Mouse (Mus musculus) limb, embryonic 10.5 days (tissue): ENCODE results near the gene Baz1a. TPM values are rescaled to one million over a fixed set of nuclear protein-coding genes. Genes with fewer than 3 reads are reported as not detected.

Source experiments
- DNase-seq: peaks from one replicate; pipeline ENCODE4 v3.0.0-alpha.2; 2017; ENCODE audit warnings: low spot score
- H3K27ac ChIP-seq: fragments of 300-500 bp; sonication (generic); 2 replicates; pipeline ENCODE4 v1.5.1; 2016; ENCODE audit warnings: mild to moderate bottlenecking
- H3K27me3 ChIP-seq: fragments of 300-500 bp; sonication (generic); 2 replicates; pipeline ENCODE4 v1.6.1; 2016; ENCODE audit warnings: low read depth, mild to moderate bottlenecking; ENCODE audit not compliant: poor library complexity, severe bottlenecking
- H3K36me3 ChIP-seq: fragments of 300-500 bp; sonication (generic); 2 replicates; pipeline ENCODE4 v1.6.1; 2016; ENCODE audit warnings: mild to moderate bottlenecking, moderate library complexity
- H3K4me1 ChIP-seq: fragments of 300-500 bp; sonication (generic); 2 replicates; pipeline ENCODE4 v1.6.1; 2016
- H3K4me3 ChIP-seq: fragments of 300-500 bp; sonication (generic); 2 replicates; pipeline ENCODE4 v1.5.1; 2016; ENCODE audit warnings: mild to moderate bottlenecking, moderate library complexity
- H3K9me3 ChIP-seq: fragments of 300-500 bp; sonication (generic); replicated peaks from 2 replicates; pipeline ENCODE4 v1.6.1; 2016; ENCODE audit warnings: mild to moderate bottlenecking
- WGBS: fragments of 180-500 bp; shearing (Covaris S2); methylation state at CpG from one replicate; pipeline ENCODE4 v1.1.7; 2016; 5-methylcytosine and 5-hydroxymethylcytosine counted together
- polyA plus RNA-seq: library from polyadenylated mRNA; unstranded; fragments of >200 nt; fragmentation: Nextera tagmentation; extraction: Ambion mirVana; gene quantifications from 2 replicates; pipeline ENCODE4 v1.2.1, GENCODE M21; 2016

Baz1a gene
- polyA plus RNA-seq, 1 experiment from 2014 or later: 36.1 TPM

GRCm38 (mm10) chr12:54999016-54999690, 15.0 kb downstream of the Baz1a start:
- DNase-seq: no peak
- Histone ChIP-seq H3K27me3 (no peaks in the 10 kb centered on the region), H3K4me1 (peaks cover 3% of the 10 kb centered on the region; the same call in 1 of the 2 replicates), H3K9me3 (no peaks in the 10 kb centered on the region), H3K27ac (no peak overlapping the region), H3K4me3 (no peak overlapping the region), H3K36me3 (no peaks in the 10 kb centered on the region)
- 78% methylated on average over 14 of the region's 14 CpGs for WGBS

GRCm38 (mm10) chr12:54998411-54998810, 15.7 kb downstream of the Baz1a start:
- H3K27ac ChIP-seq: no peak overlapping the region
- no peaks in the 10 kb centered on the region for H3K36me3 ChIP-seq
- WGBS: 67% methylated on average over 5 of the region's 5 CpGs
- no peak for DNase-seq
- no peak overlapping the region for H3K4me3 ChIP-seq
- H3K9me3 ChIP-seq: no peaks in the 10 kb centered on the region
- no peaks in the 10 kb centered on the region for H3K27me3 ChIP-seq
- H3K4me1 ChIP-seq: peaks cover 3% of the 10 kb centered on the region; the same call in 1 of the 2 replicates

- 88% methylated on average over 6 of the region's 6 CpGs for WGBS
- no peaks in the 10 kb centered on the region for H3K27me3 ChIP-seq
- H3K4me1 ChIP-seq: peaks cover 3% of the 10 kb centered on the region; the same call in 1 of the 2 replicates
- no peak overlapping the region for H3K27ac ChIP-seq
- no peak for DNase-seq
- H3K4me3 ChIP-seq: no peak overlapping the region
- H3K9me3 ChIP-seq: no peaks in the 10 kb centered on the region
- H3K36me3 ChIP-seq: no peaks in the 10 kb centered on the region
Observed at GRCm38 (mm10) chr12:54996979-54997474, 17.1 kb downstream of the Baz1a start.

GRCm38 (mm10) chr12:54995965-54996364, 18.2 kb downstream of the Baz1a start:
- Histone ChIP-seq H3K27me3 (no peaks in the 10 kb centered on the region), H3K4me1 (peaks cover 3% of the 10 kb centered on the region; the same call in 1 of the 2 replicates)

GRCm38 (mm10) chr12:54994418-54994817, 19.7 kb downstream of the Baz1a start:
- H3K36me3 ChIP-seq: no peaks in the 10 kb centered on the region
- H3K4me1 ChIP-seq: peaks cover 3% of the 10 kb centered on the region; the same call in 1 of the 2 replicates
- no peaks in the 10 kb centered on the region for H3K27me3 ChIP-seq
- no peaks in the 10 kb centered on the region for H3K9me3 ChIP-seq
- DNase-seq: no peak
- no peak overlapping the region for H3K27ac ChIP-seq
- WGBS: 91% methylated on average over 4 of the region's 4 CpGs
- H3K4me3 ChIP-seq: no peak overlapping the region

More at GRCm38 (mm10) chr12:54995965-54996364, 18.2 kb downstream of the Baz1a start:
- H3K4me3 ChIP-seq: no peak overlapping the region
- no peaks in the 10 kb centered on the region for H3K36me3 ChIP-seq
- 73% methylated on average over 3 of the region's 3 CpGs for WGBS
- DNase-seq: no peak
- no peak overlapping the region for H3K27ac ChIP-seq
- no peaks in the 10 kb centered on the region for H3K9me3 ChIP-seq

GRCm38 (mm10) chr12:54994068-54994386, 20.1 kb downstream of the Baz1a start:
- no peak overlapping the region for H3K27ac ChIP-seq
- WGBS: 81% methylated on average over 6 of the region's 6 CpGs
- H3K4me3 ChIP-seq: no peak overlapping the region
- H3K9me3 ChIP-seq: no peaks in the 10 kb centered on the region
- H3K27me3 ChIP-seq: no peaks in the 10 kb centered on the region
- no peak for DNase-seq
- no peaks in the 10 kb centered on the region for H3K36me3 ChIP-seq
- H3K4me1 ChIP-seq: peaks cover 3% of the 10 kb centered on the region; the same call in 1 of the 2 replicates

GRCm38 (mm10) chr12:54993246-54994067, 20.7 kb downstream of the Baz1a start:
- H3K9me3 ChIP-seq: no peaks in the 10 kb centered on the region
- no peak for DNase-seq
- peaks cover 1% of the 10 kb centered on the region; the same call in 1 of the 2 replicates for H3K4me1 ChIP-seq
- 57% methylated on average over 16 of the region's 16 CpGs for WGBS
- no peaks in the 10 kb centered on the region for H3K27me3 ChIP-seq
- H3K27ac ChIP-seq: no peak overlapping the region
- H3K4me3 ChIP-seq: no peak overlapping the region
- H3K36me3 ChIP-seq: no peaks in the 10 kb centered on the region

- H3K4me1 ChIP-seq: no peaks in the 10 kb centered on the region
- no peaks in the 10 kb centered on the region for H3K36me3 ChIP-seq
- no peak for DNase-seq
- no peaks in the 10 kb centered on the region for H3K9me3 ChIP-seq
- no peak overlapping the region for H3K4me3 ChIP-seq
- H3K27ac ChIP-seq: no peak overlapping the region
- no peaks in the 10 kb centered on the region for H3K27me3 ChIP-seq
- WGBS: 83% methylated on average over 3 of the region's 3 CpGs
Observed at GRCm38 (mm10) chr12:54992814-54993213, 21.3 kb downstream of the Baz1a start.

- 79% methylated on average over 4 of the region's 4 CpGs for WGBS
Observed at GRCm38 (mm10) chr12:54988323-54988850, 25.8 kb downstream of the Baz1a start.

GRCm38 (mm10) chr12:54987156-54987555, 27.0 kb downstream of the Baz1a start:
- no peaks in the 10 kb centered on the region for H3K27me3 ChIP-seq
- no peak for DNase-seq
- 86% methylated on average over 2 of the region's 2 CpGs for WGBS
- H3K36me3 ChIP-seq: peaks cover 12% of the 10 kb centered on the region
- H3K27ac ChIP-seq: no peak overlapping the region
- H3K9me3 ChIP-seq: no peaks in the 10 kb centered on the region
- no peak overlapping the region for H3K4me3 ChIP-seq
- peaks cover 10% of the 10 kb centered on the region for H3K4me1 ChIP-seq

More at GRCm38 (mm10) chr12:54988323-54988850, 25.8 kb downstream of the Baz1a start:
- Histone ChIP-seq H3K4me1 (peaks cover 8% of the 10 kb centered on the region), H3K9me3 (no peaks in the 10 kb centered on the region), H3K4me3 (no peak overlapping the region), H3K27ac (no peak overlapping the region), H3K27me3 (no peaks in the 10 kb centered on the region), H3K36me3 (peaks cover 1% of the 10 kb centered on the region; the same call in 1 of the 2 replicates)
- DNase-seq: no peak

- under 1% methylated on average over 53 of the region's 60 CpGs for WGBS
- Histone ChIP-seq H3K27ac (peak within 1 kb of the TSS; percentile 97), H3K36me3 (peaks cover 21% of the 10 kb centered on the region), H3K9me3 (no peaks in the 10 kb centered on the region), H3K4me3 (peak within 1 kb of the TSS; percentile 77), H3K27me3 (no peaks in the 10 kb centered on the region), H3K4me1 (peaks cover 10% of the 10 kb centered on the region)
- peak; percentile 76 for DNase-seq
Observed at GRCm38 (mm10) chr12:54986052-54986717, 28.0 kb downstream of the Baz1a start, which contains the start of gene Gm20403. Gene Gm20403, minus strand, starts transcription at chr12:54986529.

- WGBS: under 1% methylated on average over 115 of the region's 117 CpGs
- peak overlapping the region; percentile 77 for H3K4me3 ChIP-seq
- H3K9me3 ChIP-seq: no peaks in the 10 kb centered on the region
Observed at GRCm38 (mm10) chr12:54985257-54986051, 28.7 kb downstream of the Baz1a start.

More at GRCm38 (mm10) chr12:54985257-54986051, 28.7 kb downstream of the Baz1a start:
- DNase-seq: peak; percentile 79
- H3K27ac ChIP-seq: peak overlapping the region; percentile 97
- H3K36me3 ChIP-seq: peaks cover 23% of the 10 kb centered on the region
- no peaks in the 10 kb centered on the region for H3K27me3 ChIP-seq
- H3K4me1 ChIP-seq: peaks cover 10% of the 10 kb centered on the region
